Mouse (Mus musculus) kidney, postnatal 0 days (tissue): ENCODE measurements at regions not wholly inside any gene's neighbourhood (a gene's known extent, or its start where the extent isn't known, plus 50 kb on each side); places are given as distances from the start of the nearest gene placed in this dataset.

ENCODE experiments used
- ATAC-seq: fragments of 200-750 bp; cut with Nextera tagmentation; replicated peaks from 2 replicates; pipeline ENCODE4 v1.8.0; 2017; ENCODE audit warnings: low read depth, moderate number of reproducible peaks, moderate TSS enrichment, moderate library complexity; ENCODE audit not compliant: low FRiP score
- DNase-seq: peaks from one replicate; pipeline ENCODE4 v3.0.0-alpha.2; 2016; ENCODE audit warnings: low spot score
- H3K27ac ChIP-seq: fragments of 300-500 bp; sonication (generic); 2 replicates; pipeline ENCODE4 v1.5.1; 2014; ENCODE audit warnings: mild to moderate bottlenecking
- H3K27me3 ChIP-seq: fragments of 300-500 bp; sonication (generic); 2 replicates; pipeline ENCODE4 v1.6.1; 2014; ENCODE audit warnings: low read length, mixed read lengths; ENCODE audit not compliant: insufficient read depth
- H3K36me3 ChIP-seq: fragments of 300-500 bp; sonication (generic); 2 replicates; pipeline ENCODE4 v1.6.1; 2014; ENCODE audit warnings: low read length, mixed read lengths; ENCODE audit not compliant: insufficient read depth
- H3K4me1 ChIP-seq: fragments of 300-500 bp; sonication (generic); replicated peaks from 2 replicates; pipeline ENCODE4 v1.6.1; 2014; ENCODE audit warnings: antibody characterized with exemption, low read length, mixed read lengths; ENCODE audit not compliant: insufficient read depth
- H3K4me2 ChIP-seq: fragments of 300-500 bp; sonication (generic); 2 replicates; pipeline ENCODE4 v1.6.1; 2014; ENCODE audit warnings: mild to moderate bottlenecking, low read length, moderate library complexity, mixed read lengths
- H3K4me3 ChIP-seq: fragments of 300-500 bp; sonication (generic); replicated peaks from 2 replicates; pipeline ENCODE4 v1.5.1; 2014; ENCODE audit warnings: low read depth, low read length
- H3K9ac ChIP-seq: fragments of 300-500 bp; sonication (generic); 2 replicates; pipeline ENCODE4 v1.6.1; 2014; ENCODE audit warnings: low read depth, low read length
- H3K9me3 ChIP-seq: fragments of 300-500 bp; sonication (generic); replicated peaks from 2 replicates; pipeline ENCODE4 v1.6.1; 2016; ENCODE audit warnings: low read length, inconsistent platforms, mixed read lengths
- CTCF ChIP-seq: IDR thresholded peaks from 2 replicates; pipeline ENCODE4 v1.5.1; 2016; ENCODE audit warnings: antibody characterized with exemption, low read depth, mild to moderate bottlenecking, moderate library complexity
- WGBS: fragments of 180-500 bp; shearing (Covaris S2); extraction: QIAGEN DNeasy Blood & Tissue Kit; methylation state at CpG from one replicate; pipeline ENCODE4 v1.1.7; 2014; 5-methylcytosine and 5-hydroxymethylcytosine counted together

GRCm38 (mm10) chr6:108731107-108731630 is 51.7 kb upstream of the Arl8b start:
- no peaks in the 10 kb centered on the region for H3K36me3 ChIP-seq
- H3K4me2 ChIP-seq = no peak overlapping the region
- H3K4me1 ChIP-seq = no peaks in the 10 kb centered on the region
- H3K4me3 ChIP-seq = no peak overlapping the region
- 74% methylated on average over 9 of the region's 9 CpGs for WGBS
- no peaks in the 10 kb centered on the region for H3K27me3 ChIP-seq
- no peaks in the 10 kb centered on the region for H3K9me3 ChIP-seq
- ATAC-seq (0 out of 2 replicates have a peak, but pooled peaks have one; percentile 33), DNase-seq (peak; percentile 25)
- H3K9ac ChIP-seq = no peak overlapping the region
- peak; percentile 36; the same call in 1 of the 2 replicates for TF ChIP-seq CTCF
- no peak overlapping the region for H3K27ac ChIP-seq
